Mouse (Mus musculus) liver, embryonic 13.5 days (tissue): ENCODE data around the gene Kcne3. TPM values are rescaled to one million over a fixed set of nuclear protein-coding genes. Genes with fewer than 3 reads are reported as not detected.

Source experiments
- ATAC-seq: fragments of 200-750 bp; cut with Nextera tagmentation; 2 replicates; pipeline ENCODE4 v1.8.0; 2017; ENCODE audit warnings: low read depth, mild to moderate bottlenecking, moderate number of reproducible peaks, moderate library complexity
- DNase-seq: peaks from one replicate; pipeline ENCODE4 v3.0.0; 2022
- H3K27ac ChIP-seq: fragments of 300-500 bp; sonication (generic); 2 replicates; pipeline ENCODE4 v1.5.1; 2015; ENCODE audit warnings: moderate library complexity, mild to moderate bottlenecking, inconsistent platforms
- H3K27me3 ChIP-seq: fragments of 300-500 bp; sonication (generic); 2 replicates; pipeline ENCODE4 v1.6.1; 2015; ENCODE audit warnings: mild to moderate bottlenecking, inconsistent platforms
- H3K36me3 ChIP-seq: fragments of 300-500 bp; sonication (generic); 2 replicates; pipeline ENCODE4 v1.6.1; 2015; ENCODE audit warnings: mild to moderate bottlenecking, inconsistent platforms
- H3K4me1 ChIP-seq: fragments of 300-500 bp; sonication (generic); replicated peaks from 2 replicates; pipeline ENCODE4 v1.6.1; 2015; ENCODE audit warnings: inconsistent platforms
- H3K4me2 ChIP-seq: fragments of 300-500 bp; sonication (generic); 2 replicates; pipeline ENCODE4 v1.6.1; 2015; ENCODE audit warnings: inconsistent platforms, mild to moderate bottlenecking, moderate library complexity
- H3K4me3 ChIP-seq: fragments of 300-500 bp; sonication (generic); replicated peaks from 2 replicates; pipeline ENCODE4 v1.5.1; 2015; ENCODE audit warnings: mild to moderate bottlenecking, inconsistent platforms
- H3K9ac ChIP-seq: fragments of 300-500 bp; sonication (generic); 2 replicates; pipeline ENCODE4 v1.6.1; 2015; ENCODE audit warnings: mild to moderate bottlenecking, inconsistent platforms
- H3K9me3 ChIP-seq: fragments of 300-500 bp; sonication (generic); replicated peaks from 2 replicates; pipeline ENCODE4 v1.6.1; 2016; ENCODE audit warnings: inconsistent platforms
- WGBS: fragments of 180-500 bp; shearing (Covaris S2); methylation state at CpG from one replicate; pipeline ENCODE4 v1.1.7; 2015; ENCODE audit not compliant: insufficient replicate concordance; 5-methylcytosine and 5-hydroxymethylcytosine counted together
- polyA plus RNA-seq: library from polyadenylated mRNA; unstranded; fragments of >200 nt; fragmentation: Nextera tagmentation; extraction: Ambion mirVana; gene quantifications from 2 replicates; pipeline ENCODE4 v1.2.1, GENCODE M21; 2015

The Kcne3 gene
- polyA plus RNA-seq: 1.5 TPM in 2 replicates

DNA sequence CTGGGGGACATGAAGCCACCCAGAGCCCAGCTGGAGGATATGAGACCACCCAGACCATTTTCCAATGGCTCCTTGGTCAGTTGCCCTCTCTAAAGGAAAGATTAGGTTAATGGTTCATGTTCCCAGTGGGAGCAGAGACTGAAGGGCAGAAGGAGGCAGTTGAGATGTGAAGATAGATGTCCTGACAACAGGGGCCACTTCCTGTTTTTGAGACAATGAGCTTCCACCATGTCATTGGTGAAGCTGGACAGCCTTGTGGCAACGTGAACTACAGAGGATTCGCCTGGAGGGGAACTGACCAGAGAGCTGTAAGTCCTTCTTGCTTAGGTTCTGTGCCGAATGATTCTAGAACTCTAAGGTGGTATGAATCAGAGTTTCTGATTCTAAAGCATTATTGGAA, at the start of gene Kcne3:
Kcne3 (plus strand) TSS at position 234 of the 400 bp plus-strand sequence.
- Histone ChIP-seq H3K4me1 (peaks cover 36% of the 10 kb centered on the region), H3K9ac (no peak within 1 kb of the TSS), H3K4me3 (no peak within 1 kb of the TSS), H3K9me3 (no peaks in the 10 kb centered on the region), H3K27ac (no peak within 1 kb of the TSS), H3K36me3 (no peaks in the 10 kb centered on the region), H3K4me2 (no peak within 1 kb of the TSS), H3K27me3 (peaks cover 60% of the 10 kb centered on the region)
- DNase-seq (no peak), ATAC-seq (no peak)
- 23% methylated on average over 3 of the region's 3 CpGs for WGBS

GRCm38 (mm10) chr7:100126514-100126913, 49.8 kb upstream of the Kcne3 start:
- H3K9me3 ChIP-seq: no peaks in the 10 kb centered on the region
- H3K36me3 ChIP-seq: no peaks in the 10 kb centered on the region
- ATAC-seq: no peak
- H3K9ac ChIP-seq: no peak overlapping the region
- no peaks in the 10 kb centered on the region for H3K27me3 ChIP-seq
- H3K4me2 ChIP-seq: no peak overlapping the region
- H3K4me1 ChIP-seq: peaks cover 9% of the 10 kb centered on the region
- no peak overlapping the region for H3K27ac ChIP-seq
- no peak for DNase-seq
- 74% methylated on average over 7 of the region's 7 CpGs for WGBS
- no peak overlapping the region for H3K4me3 ChIP-seq

GRCm38 (mm10) chr7:100128262-100129041, 47.9 kb upstream of the Kcne3 start:
- DNase-seq (no peak), ATAC-seq (no peak)
- Histone ChIP-seq H3K9ac (no peak overlapping the region), H3K4me1 (no peaks in the 10 kb centered on the region), H3K27ac (no peak overlapping the region), H3K4me2 (no peak overlapping the region), H3K4me3 (no peak overlapping the region), H3K27me3 (no peaks in the 10 kb centered on the region), H3K9me3 (no peaks in the 10 kb centered on the region), H3K36me3 (no peaks in the 10 kb centered on the region)
- WGBS: 43% methylated on average over 7 of the region's 7 CpGs

DNA sequence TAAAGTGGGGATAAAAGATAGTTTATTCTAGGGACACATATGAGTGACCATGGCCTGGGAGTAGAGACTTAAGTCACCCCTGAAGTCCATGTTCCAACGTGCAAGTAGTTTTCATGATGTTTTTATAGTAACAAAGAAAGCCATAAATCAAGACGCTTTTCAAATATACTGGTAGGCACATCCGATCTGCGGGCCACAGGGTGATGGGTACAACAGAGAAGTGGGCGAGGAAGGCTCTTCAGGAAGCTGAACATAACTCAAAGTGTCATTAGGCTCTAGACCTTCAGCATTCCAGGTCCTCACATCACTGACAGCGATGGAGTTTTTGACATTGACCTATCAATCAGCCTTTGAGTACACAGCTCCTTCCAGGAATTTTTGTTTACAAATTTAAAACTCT, 45.7 kb upstream of the Kcne3 start:
- no peak for DNase-seq

GRCm38 (mm10) chr7:100132379-100132778, 43.9 kb upstream of the Kcne3 start:
- DNase-seq (no peak), ATAC-seq (no peak)
- Histone ChIP-seq H3K27me3 (no peaks in the 10 kb centered on the region), H3K4me3 (no peak overlapping the region), H3K27ac (no peak overlapping the region), H3K4me2 (no peak overlapping the region), H3K9me3 (no peaks in the 10 kb centered on the region), H3K9ac (no peak overlapping the region), H3K36me3 (no peaks in the 10 kb centered on the region), H3K4me1 (no peaks in the 10 kb centered on the region)
- 62% methylated on average over 1 of the region's 1 CpGs for WGBS

More for the DNA sequence above, 45.7 kb upstream of the Kcne3 start:
- H3K27ac ChIP-seq: no peak overlapping the region
- H3K9ac ChIP-seq: no peak overlapping the region
- no peaks in the 10 kb centered on the region for H3K9me3 ChIP-seq
- H3K36me3 ChIP-seq: no peaks in the 10 kb centered on the region
- no peak overlapping the region for H3K4me2 ChIP-seq
- no peaks in the 10 kb centered on the region for H3K4me1 ChIP-seq
- no peaks in the 10 kb centered on the region for H3K27me3 ChIP-seq
- 31% methylated on average over 6 of the region's 6 CpGs for WGBS
- ATAC-seq: no peak
- H3K4me3 ChIP-seq: no peak overlapping the region

DNA sequence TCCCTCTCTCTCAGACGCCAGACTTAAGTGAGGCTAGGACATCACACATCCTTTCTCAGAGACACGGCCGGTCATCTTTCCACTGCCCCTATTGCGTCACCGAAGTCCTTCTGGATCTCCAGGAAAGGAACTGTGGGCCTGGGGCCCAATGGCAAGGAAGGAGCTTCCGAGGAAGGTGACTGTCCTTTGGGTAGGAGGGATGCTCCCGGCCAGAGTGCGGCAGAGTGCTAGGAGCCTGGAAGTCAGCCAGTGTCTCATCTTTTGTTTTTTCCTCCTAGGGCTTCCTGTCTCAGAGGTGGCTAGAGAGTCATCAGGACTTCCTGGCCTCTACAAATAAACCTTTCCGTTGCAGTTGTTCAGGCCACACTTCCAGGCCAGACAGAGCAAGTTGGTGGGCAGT, 39.3 kb upstream of the Kcne3 start:
- H3K9ac ChIP-seq: no peak overlapping the region
- ATAC-seq (no peak), DNase-seq (no peak)
- H3K4me3 ChIP-seq: no peak overlapping the region
- H3K36me3 ChIP-seq: no peaks in the 10 kb centered on the region
- H3K27me3 ChIP-seq: no peaks in the 10 kb centered on the region
- no peaks in the 10 kb centered on the region for H3K4me1 ChIP-seq
- no peak overlapping the region for H3K4me2 ChIP-seq
- no peaks in the 10 kb centered on the region for H3K9me3 ChIP-seq
- WGBS: 27% methylated on average over 9 of the region's 9 CpGs
- H3K27ac ChIP-seq: no peak overlapping the region

GRCm38 (mm10) chr7:100138075-100138474, 38.2 kb upstream of the Kcne3 start:
- ATAC-seq: no peak
- 73% methylated on average over 4 of the region's 4 CpGs for WGBS
- H3K4me2 ChIP-seq: no peak overlapping the region

GRCm38 (mm10) chr7:100140591-100140990, 35.7 kb upstream of the Kcne3 start:
- Histone ChIP-seq H3K4me2 (no peak overlapping the region), H3K27ac (no peak overlapping the region), H3K27me3 (peaks cover 4% of the 10 kb centered on the region; the same call in 1 of the 2 replicates), H3K9ac (no peak overlapping the region), H3K36me3 (no peaks in the 10 kb centered on the region), H3K9me3 (no peaks in the 10 kb centered on the region), H3K4me1 (no peaks in the 10 kb centered on the region), H3K4me3 (no peak overlapping the region)
- ATAC-seq: no peak
- 37% methylated on average over 1 of the region's 1 CpGs for WGBS
- no peak for DNase-seq

More at GRCm38 (mm10) chr7:100138075-100138474, 38.2 kb upstream of the Kcne3 start:
- DNase-seq: no peak
- no peaks in the 10 kb centered on the region for H3K9me3 ChIP-seq
- no peak overlapping the region for H3K9ac ChIP-seq
- H3K27me3 ChIP-seq: no peaks in the 10 kb centered on the region
- H3K36me3 ChIP-seq: no peaks in the 10 kb centered on the region
- H3K27ac ChIP-seq: no peak overlapping the region
- H3K4me3 ChIP-seq: no peak overlapping the region
- no peaks in the 10 kb centered on the region for H3K4me1 ChIP-seq

DNA sequence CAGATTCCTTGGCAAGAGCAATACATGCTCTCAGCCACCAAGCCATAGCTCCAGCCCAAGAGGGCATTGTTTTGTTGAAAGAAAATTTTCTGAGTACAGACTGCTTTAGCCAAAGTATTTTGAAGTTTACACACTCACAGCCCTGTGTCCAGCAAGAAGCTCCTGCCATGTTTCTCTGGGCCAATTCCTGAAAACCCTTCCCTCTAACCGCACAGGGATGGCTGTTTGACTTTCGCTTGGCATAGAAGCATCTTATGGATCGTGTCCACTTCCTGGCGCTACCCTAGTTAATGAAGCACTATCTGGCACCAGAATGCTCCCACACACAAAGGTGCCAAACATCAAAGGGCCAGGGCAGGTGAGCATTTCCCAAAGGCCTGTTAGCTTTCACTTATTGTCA, 27.7 kb upstream of the Kcne3 start:
- H3K9me3 ChIP-seq: no peaks in the 10 kb centered on the region
- no peak overlapping the region for H3K4me3 ChIP-seq
- no peaks in the 10 kb centered on the region; the same call in 1 of the 2 replicates for H3K4me1 ChIP-seq
- no peak overlapping the region for H3K9ac ChIP-seq
- no peak overlapping the region for H3K27ac ChIP-seq
- 77% methylated on average over 4 of the region's 4 CpGs for WGBS
- DNase-seq (no peak), ATAC-seq (no peak)
- no peaks in the 10 kb centered on the region for H3K36me3 ChIP-seq
- no peak overlapping the region for H3K4me2 ChIP-seq
- peaks cover 9% of the 10 kb centered on the region for H3K27me3 ChIP-seq

DNA sequence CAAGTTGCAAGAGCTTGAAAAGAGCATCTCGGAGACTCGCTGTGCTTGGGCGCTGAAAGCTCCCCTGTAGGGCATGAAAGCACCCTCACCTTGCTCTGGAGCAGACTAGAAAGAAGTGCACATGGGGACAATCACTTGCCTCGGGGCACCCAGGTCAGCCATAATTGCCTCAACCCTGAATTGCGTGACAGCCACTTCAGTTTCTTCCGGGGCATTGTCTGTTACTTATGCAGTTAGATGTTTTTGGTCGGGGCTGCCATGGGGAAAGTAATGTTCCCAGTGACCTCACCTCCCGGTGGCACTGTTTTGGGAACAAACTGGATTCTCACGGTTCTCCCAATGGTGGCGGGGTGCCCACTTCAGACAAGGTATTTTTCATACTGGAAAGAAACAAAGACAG, 26.2 kb upstream of the Kcne3 start:
- H3K9ac ChIP-seq: no peak overlapping the region
- DNase-seq (no peak), ATAC-seq (no peak)
- no peaks in the 10 kb centered on the region for H3K9me3 ChIP-seq
- H3K4me3 ChIP-seq: no peak overlapping the region
- WGBS: 62% methylated on average over 10 of the region's 10 CpGs
- H3K27ac ChIP-seq: no peak overlapping the region
- no peak overlapping the region for H3K4me2 ChIP-seq
- H3K4me1 ChIP-seq: no peaks in the 10 kb centered on the region; the same call in 1 of the 2 replicates
- peaks cover 5% of the 10 kb centered on the region; the same call in 1 of the 2 replicates for H3K27me3 ChIP-seq
- H3K36me3 ChIP-seq: no peaks in the 10 kb centered on the region

GRCm38 (mm10) chr7:100150626-100151025, 25.7 kb upstream of the Kcne3 start:
- H3K4me3 ChIP-seq: no peak overlapping the region
- H3K4me2 ChIP-seq: no peak overlapping the region
- H3K9ac ChIP-seq: no peak overlapping the region
- no peaks in the 10 kb centered on the region; the same call in 1 of the 2 replicates for H3K4me1 ChIP-seq
- 58% methylated on average over 11 of the region's 11 CpGs for WGBS
- ATAC-seq (no peak), DNase-seq (no peak)
- H3K27ac ChIP-seq: no peak overlapping the region
- H3K9me3 ChIP-seq: no peaks in the 10 kb centered on the region
- H3K36me3 ChIP-seq: no peaks in the 10 kb centered on the region
- H3K27me3 ChIP-seq: peaks cover 5% of the 10 kb centered on the region; the same call in 1 of the 2 replicates

- Histone ChIP-seq H3K9ac (no peak overlapping the region), H3K4me2 (no peak overlapping the region), H3K27ac (no peak overlapping the region), H3K4me3 (no peak overlapping the region), H3K36me3 (no peaks in the 10 kb centered on the region), H3K4me1 (peaks cover 17% of the 10 kb centered on the region), H3K9me3 (no peaks in the 10 kb centered on the region), H3K27me3 (0 out of 2 replicates have a peak, but pooled peaks cover 2% of the 10 kb centered on the region)
- 53% methylated on average over 4 of the region's 4 CpGs for WGBS
- DNase-seq (no peak), ATAC-seq (no peak)
Observed at GRCm38 (mm10) chr7:100157669-100158068, 18.6 kb upstream of the Kcne3 start.
